Mouse (Mus musculus) brain, embryonic 14.5 days (tissue): Measurements from ENCODE around the gene Camk2d.

Source experiments
- CTCF ChIP-seq: fragments of 200-500 bp; IDR thresholded peaks from 2 replicates; pipeline ENCODE4 v1.5.1; 2012; ENCODE audit warnings: inconsistent platforms, mild to moderate bottlenecking, moderate library complexity, borderline replicate concordance; ENCODE audit not compliant: insufficient read depth, insufficient read length; ENCODE audit errors: extremely low read depth
- POLR2A ChIP-seq: fragments of 200-500 bp; IDR thresholded peaks from 2 replicates; pipeline ENCODE4 v1.6.1; 2012; ENCODE audit warnings: mild to moderate bottlenecking, inconsistent platforms, borderline replicate concordance; ENCODE audit not compliant: poor library complexity, insufficient read depth, insufficient read length, severe bottlenecking; ENCODE audit errors: extremely low read depth

DNA sequence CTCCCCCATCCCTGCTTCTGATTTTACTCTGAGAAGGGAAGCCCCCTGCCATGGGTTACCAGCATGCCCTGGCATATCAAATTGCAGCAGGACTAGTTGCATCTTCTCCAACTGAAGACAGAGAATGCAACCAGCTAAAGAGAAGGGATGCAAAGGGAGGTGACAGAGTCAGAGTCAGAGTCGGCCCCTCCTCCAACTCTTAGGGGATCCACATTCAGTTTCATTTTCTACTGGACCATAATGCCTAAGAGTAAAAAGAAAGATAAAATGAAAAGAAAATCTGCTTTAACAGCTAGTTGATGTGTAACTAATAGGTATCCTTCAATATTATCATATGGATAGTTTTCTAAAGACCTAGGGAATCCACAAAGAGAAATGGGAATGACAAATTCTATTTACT, 162.3 kb downstream of the Camk2d start:
- TF ChIP-seq POLR2A (no peak), CTCF (no peak)
